Mouse (Mus musculus) liver, adult 2 months (tissue): ENCODE measurements at regions not wholly inside any gene's neighbourhood (a gene's known extent, or its start where the extent isn't known, plus 50 kb on each side); places are given as distances from the start of the nearest gene placed in this dataset.

Experiments used
- DNase-seq: peaks from one replicate; pipeline ENCODE4 v3.0.0-alpha.2; 2011; ENCODE audit warnings: low read depth, low spot score; ENCODE audit errors: extremely low read depth
- H3K27ac ChIP-seq: fragments of 200-500 bp; replicated peaks from 2 replicates; pipeline ENCODE4 v1.5.1; 2012; ENCODE audit warnings: low read depth, mild to moderate bottlenecking, control low read depth, inconsistent platforms, low read length; ENCODE audit not compliant: insufficient read depth
- H3K27me3 ChIP-seq: fragments of 200-500 bp; 2 replicates; pipeline ENCODE4 v1.6.1; 2012; ENCODE audit warnings: mild to moderate bottlenecking, moderate library complexity, low read length, inconsistent platforms; ENCODE audit not compliant: control insufficient read depth, insufficient read depth
- H3K36me3 ChIP-seq: fragments of 200-500 bp; 2 replicates; pipeline ENCODE4 v1.6.1; 2012; ENCODE audit warnings: low read length, inconsistent platforms; ENCODE audit not compliant: control insufficient read depth, insufficient read depth
- H3K4me1 ChIP-seq: fragments of 200-500 bp; 2 replicates; pipeline ENCODE4 v1.6.1; 2011; ENCODE audit warnings: low read length; ENCODE audit not compliant: control insufficient read depth, insufficient read depth
- H3K4me3 ChIP-seq: fragments of 200-500 bp; 2 replicates; pipeline ENCODE4 v1.5.1; 2011; ENCODE audit warnings: low read depth, mild to moderate bottlenecking, control low read depth, low read length, moderate library complexity; ENCODE audit not compliant: insufficient read depth
- H3K79me2 ChIP-seq: fragments of 200-500 bp; 2 replicates; pipeline ENCODE4 v1.6.1; 2012; ENCODE audit warnings: inconsistent platforms, mild to moderate bottlenecking, low read length, moderate library complexity; ENCODE audit not compliant: control insufficient read depth, insufficient read depth
- H3K9ac ChIP-seq: fragments of 200-500 bp; 2 replicates; pipeline ENCODE4 v1.6.1; 2012; ENCODE audit warnings: low read depth, mild to moderate bottlenecking, control low read depth, inconsistent platforms, low read length
- CTCF ChIP-seq: fragments of 200-500 bp; IDR thresholded peaks from 2 replicates; pipeline ENCODE4 v1.5.1; 2011; ENCODE audit warnings: low read depth, low read length, control low read depth
- POLR2A ChIP-seq: fragments of 200-500 bp; IDR thresholded peaks from 2 replicates; pipeline ENCODE4 v1.6.1; 2011; ENCODE audit warnings: low read length, control low read depth; ENCODE audit not compliant: insufficient read depth; ENCODE audit errors: extremely low read depth
- WGBS: fragments of 180-500 bp; shearing (Covaris S2); methylation state at CpG from one replicate; pipeline ENCODE4 v1.1.7; 2018; 5-methylcytosine and 5-hydroxymethylcytosine counted together

- no peaks in the 10 kb centered on the region for H3K79me2 ChIP-seq
- no peaks in the 10 kb centered on the region for H3K4me1 ChIP-seq
- no peak overlapping the region for H3K4me3 ChIP-seq
- H3K36me3 ChIP-seq = no peaks in the 10 kb centered on the region
- no peak for DNase-seq
- TF ChIP-seq POLR2A (no peak), CTCF (no peak)
- H3K27ac ChIP-seq = no peak overlapping the region
- no peak overlapping the region for H3K9ac ChIP-seq
- no peaks in the 10 kb centered on the region for H3K27me3 ChIP-seq
Measured at GRCm38 (mm10) chrX:98375437-98375836, 226.9 kb downstream of the Ar start.

DNA sequence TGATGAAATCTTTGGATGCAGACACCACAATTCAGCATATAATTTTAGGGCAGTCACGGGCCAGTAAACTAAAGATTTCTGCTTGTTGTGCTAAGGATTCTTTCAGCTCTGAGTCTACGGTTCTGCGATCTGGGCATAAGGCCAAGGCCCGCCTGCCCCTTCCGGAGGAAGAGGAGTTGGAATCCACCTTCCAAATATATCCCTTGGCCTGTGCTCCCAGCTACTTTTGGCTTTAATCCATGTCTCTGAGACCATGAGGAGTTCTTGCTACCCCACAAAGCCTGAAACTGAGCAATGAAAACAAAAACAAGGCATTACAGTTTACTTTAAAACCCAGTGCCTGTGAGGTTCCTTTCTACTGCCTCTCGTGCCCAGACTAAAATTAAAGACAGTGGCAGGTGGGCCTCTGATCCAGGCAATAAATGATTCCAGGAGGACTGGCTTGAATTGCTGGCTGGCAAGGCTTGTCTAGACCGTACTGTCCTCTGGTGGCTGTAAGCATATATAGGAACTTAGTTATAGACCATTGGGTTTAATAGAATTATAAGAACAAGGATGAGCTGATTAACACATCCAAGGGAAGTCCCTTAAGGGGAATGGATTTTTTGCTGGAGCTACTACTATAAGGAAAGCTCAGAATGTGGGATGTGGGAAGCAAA is 231.8 kb downstream of the Ar start:
- TF ChIP-seq POLR2A (no peak), CTCF (no peak; the same call in 1 of the 2 replicates)
- WGBS = 52% methylated on average over 7 of the region's 7 CpGs

DNA sequence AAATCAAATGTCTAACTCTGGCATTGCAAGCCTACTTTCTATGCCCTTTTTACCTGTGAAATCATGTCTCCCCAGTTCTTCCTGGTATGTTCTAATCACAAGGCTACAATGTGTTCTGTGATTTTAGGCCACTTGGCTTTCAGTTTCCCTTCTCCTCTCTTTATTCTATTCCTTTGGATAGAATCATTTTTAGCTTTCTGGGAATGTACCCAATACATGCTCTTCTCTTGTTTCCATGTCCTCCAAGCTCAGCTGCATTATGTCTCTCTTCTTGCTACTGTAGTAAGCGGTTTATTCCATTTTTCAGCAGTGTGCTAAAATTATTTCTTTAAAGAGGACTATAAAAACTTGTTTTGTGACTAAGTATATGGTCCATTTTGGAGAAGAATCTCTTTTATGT is 235.4 kb downstream of the Ar start:
- no peak overlapping the region for H3K4me3 ChIP-seq
- H3K27me3 ChIP-seq = no peaks in the 10 kb centered on the region
- no peaks in the 10 kb centered on the region for H3K36me3 ChIP-seq
- H3K79me2 ChIP-seq = no peaks in the 10 kb centered on the region
- 65% methylated on average over 1 of the region's 1 CpGs for WGBS
- H3K9ac ChIP-seq = no peak overlapping the region
- no peaks in the 10 kb centered on the region for H3K4me1 ChIP-seq
- DNase-seq = no peak
- TF ChIP-seq CTCF (no peak), POLR2A (no peak)
- no peak overlapping the region for H3K27ac ChIP-seq

More for the DNA sequence above, 231.8 kb downstream of the Ar start:
- H3K27me3 ChIP-seq = no peaks in the 10 kb centered on the region
- no peaks in the 10 kb centered on the region for H3K79me2 ChIP-seq
- H3K4me1 ChIP-seq = no peaks in the 10 kb centered on the region
- no peak overlapping the region for H3K9ac ChIP-seq
- H3K36me3 ChIP-seq = no peaks in the 10 kb centered on the region
- DNase-seq = peak; percentile 1
- H3K4me3 ChIP-seq = no peak overlapping the region
- H3K27ac ChIP-seq = no peak overlapping the region

DNA sequence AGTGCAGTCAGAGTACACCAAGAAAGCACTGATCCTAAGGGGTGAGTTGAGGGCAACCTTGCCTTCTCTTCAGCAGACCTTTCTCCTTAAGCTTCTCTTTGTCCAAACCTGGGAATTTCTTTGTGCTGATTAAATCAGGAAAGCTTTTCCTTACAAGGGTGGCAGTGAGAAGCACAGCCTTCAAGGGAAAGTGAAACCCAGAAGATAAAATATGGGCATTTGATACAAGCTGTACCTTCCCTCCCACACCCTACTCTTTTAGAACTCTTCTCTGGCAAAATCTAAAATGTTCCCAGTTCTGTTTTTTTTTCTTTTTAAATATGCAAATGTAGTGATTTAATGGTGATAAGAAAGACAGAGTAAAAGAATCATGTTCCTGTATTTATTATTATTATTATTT is 243.8 kb downstream of the Ar start:
- no peaks in the 10 kb centered on the region for H3K4me1 ChIP-seq
- TF ChIP-seq CTCF (no peak), POLR2A (no peak)
- H3K27ac ChIP-seq = no peak overlapping the region
- no peak for DNase-seq
- no peak overlapping the region for H3K4me3 ChIP-seq
- H3K9ac ChIP-seq = no peak overlapping the region
- H3K79me2 ChIP-seq = no peaks in the 10 kb centered on the region
- no peaks in the 10 kb centered on the region for H3K27me3 ChIP-seq
- no peaks in the 10 kb centered on the region for H3K36me3 ChIP-seq

DNA sequence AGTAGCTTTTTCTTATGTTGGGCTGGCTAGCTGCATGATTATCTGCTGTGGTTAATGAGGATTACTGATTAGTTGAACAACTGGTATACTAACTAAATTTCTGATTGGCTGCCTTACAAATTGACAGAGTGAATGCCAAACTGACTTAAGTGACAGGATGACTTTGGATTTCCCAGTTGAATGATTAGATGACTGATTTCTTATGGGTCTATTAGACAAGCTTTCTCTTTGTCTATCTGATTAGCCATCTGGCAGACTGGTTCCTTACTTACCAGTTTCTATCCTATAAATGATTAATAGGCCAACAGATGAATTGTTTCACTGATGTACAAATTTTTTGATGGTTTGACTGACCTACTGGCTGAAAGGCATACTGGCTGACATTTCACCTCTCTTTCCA is 260.5 kb downstream of the Ar start:
- no peaks in the 10 kb centered on the region for H3K79me2 ChIP-seq
- H3K9ac ChIP-seq = no peak overlapping the region
- H3K36me3 ChIP-seq = no peaks in the 10 kb centered on the region
- no peak overlapping the region for H3K27ac ChIP-seq
- no peak for DNase-seq
- no peak for TF ChIP-seq CTCF
- no peak for TF ChIP-seq POLR2A
- H3K4me3 ChIP-seq = no peak overlapping the region
- no peaks in the 10 kb centered on the region for H3K4me1 ChIP-seq
- H3K27me3 ChIP-seq = no peaks in the 10 kb centered on the region

- Histone ChIP-seq H3K9ac (no peak overlapping the region), H3K4me3 (no peak overlapping the region), H3K4me1 (no peaks in the 10 kb centered on the region), H3K79me2 (no peaks in the 10 kb centered on the region), H3K27ac (no peak overlapping the region), H3K27me3 (no peaks in the 10 kb centered on the region), H3K36me3 (no peaks in the 10 kb centered on the region)
- DNase-seq = no peak
- no peak for TF ChIP-seq POLR2A
- TF ChIP-seq CTCF = no peak
Measured at GRCm38 (mm10) chrX:98419437-98419836, 270.9 kb downstream of the Ar start.
